Mouse (Mus musculus) midbrain, postnatal 0 days (tissue): ENCODE results near the gene E030018B13Rik. TPM values are rescaled to one million over a fixed set of nuclear protein-coding genes. Genes with fewer than 3 reads are reported as not detected.
A peak's percentile ranks its signal among the peaks of the same experiment; 100 is the strongest.

Source experiments
- ATAC-seq: fragments of 200-750 bp; cut with Nextera tagmentation; 2 replicates; pipeline ENCODE4 v1.8.0; 2017; ENCODE audit warnings: moderate number of reproducible peaks, mild to moderate bottlenecking, moderate TSS enrichment, moderate library complexity; ENCODE audit not compliant: low FRiP score
- DNase-seq: peaks from one replicate; pipeline ENCODE4 v3.0.0-alpha.2; 2015; ENCODE audit warnings: low spot score
- H3K27ac ChIP-seq: fragments of 300-500 bp; sonication (generic); 2 replicates; pipeline ENCODE4 v1.5.1; 2014; ENCODE audit warnings: low read depth, mild to moderate bottlenecking, low read length, mixed read lengths
- H3K27me3 ChIP-seq: fragments of 300-500 bp; sonication (generic); 2 replicates; pipeline ENCODE4 v1.6.1; 2014; ENCODE audit warnings: low read length, control low read depth, mixed read lengths; ENCODE audit not compliant: insufficient read depth
- H3K36me3 ChIP-seq: fragments of 300-500 bp; sonication (generic); 2 replicates; pipeline ENCODE4 v1.6.1; 2014; ENCODE audit warnings: low read length, control low read depth, mixed read lengths; ENCODE audit not compliant: insufficient read depth
- H3K4me1 ChIP-seq: fragments of 300-500 bp; sonication (generic); 2 replicates; pipeline ENCODE4 v1.6.1; 2014; ENCODE audit warnings: mild to moderate bottlenecking, control low read depth, antibody characterized with exemption, low read length, mixed read lengths; ENCODE audit not compliant: insufficient read depth
- H3K4me2 ChIP-seq: fragments of 300-500 bp; sonication (generic); 2 replicates; pipeline ENCODE4 v1.6.1; 2014; ENCODE audit warnings: low read depth, mild to moderate bottlenecking, low read length, mixed read lengths; ENCODE audit not compliant: poor library complexity, severe bottlenecking
- H3K4me3 ChIP-seq: fragments of 300-500 bp; sonication (generic); 2 replicates; pipeline ENCODE4 v1.5.1; 2014; ENCODE audit warnings: low read depth, mild to moderate bottlenecking, low read length, moderate library complexity
- H3K9ac ChIP-seq: fragments of 300-500 bp; sonication (generic); replicated peaks from 2 replicates; pipeline ENCODE4 v1.6.1; 2014; ENCODE audit warnings: mild to moderate bottlenecking, low read length, moderate library complexity, mixed read lengths; ENCODE audit not compliant: poor library complexity, severe bottlenecking
- H3K9me3 ChIP-seq: fragments of 300-500 bp; sonication (generic); 2 replicates; pipeline ENCODE4 v1.6.1; 2016; ENCODE audit warnings: low read length, control low read depth
- CTCF ChIP-seq: IDR thresholded peaks from 2 replicates; pipeline ENCODE4 v1.5.1; 2016; ENCODE audit warnings: antibody characterized with exemption, mild to moderate bottlenecking
- WGBS: fragments of 180-500 bp; shearing (Covaris S2); extraction: QIAGEN DNeasy Blood & Tissue Kit; methylation state at CpG from one replicate; pipeline ENCODE4 v1.1.7; 2014; 5-methylcytosine and 5-hydroxymethylcytosine counted together
- polyA plus RNA-seq: library from polyadenylated mRNA; unstranded; fragments of >200 nt; fragmentation: Nextera tagmentation; extraction: Ambion mirVana; gene quantifications from 2 replicates; pipeline ENCODE4 v1.2.1, GENCODE M21; 2015
- total RNA-seq: library from RNA; depleted of rRNA; stranded (reverse); fragments of >200 nt; gene quantifications from 2 replicates; pipeline ENCODE4 v1.2.3, GENCODE M21; 2014

The E030018B13Rik gene
- total and polyA plus RNA-seq, 2 experiments from 2014 or later: not detected

- Histone ChIP-seq H3K27ac (no peak overlapping the region), H3K4me2 (no peak overlapping the region), H3K4me3 (no peak overlapping the region), H3K9ac (no peak overlapping the region), H3K36me3 (no peaks in the 10 kb centered on the region), H3K4me1 (peaks cover 7% of the 10 kb centered on the region; the same call in 1 of the 2 replicates), H3K9me3 (no peaks in the 10 kb centered on the region), H3K27me3 (no peaks in the 10 kb centered on the region)
- ATAC-seq (no peak), DNase-seq (no peak)
- WGBS: 92% methylated on average over 3 of the region's 3 CpGs
- TF ChIP-seq CTCF: no peak
Measured at GRCm38 (mm10) chr7:63930132-63930531, 13.5 kb downstream of the E030018B13Rik start.

GRCm38 (mm10) chr7:63930766-63931165, 14.1 kb downstream of the E030018B13Rik start:
- no peak overlapping the region for H3K27ac ChIP-seq
- ATAC-seq (no peak), DNase-seq (no peak)
- H3K4me2 ChIP-seq: no peak overlapping the region
- no peak for TF ChIP-seq CTCF
- 88% methylated on average over 5 of the region's 5 CpGs for WGBS
- no peaks in the 10 kb centered on the region for H3K27me3 ChIP-seq
- H3K9me3 ChIP-seq: no peaks in the 10 kb centered on the region
- no peaks in the 10 kb centered on the region for H3K36me3 ChIP-seq
- peaks cover 11% of the 10 kb centered on the region; the same call in 1 of the 2 replicates for H3K4me1 ChIP-seq
- no peak overlapping the region for H3K4me3 ChIP-seq
- no peak overlapping the region for H3K9ac ChIP-seq

GRCm38 (mm10) chr7:63932461-63932860, 15.8 kb downstream of the E030018B13Rik start:
- Histone ChIP-seq H3K9me3 (no peaks in the 10 kb centered on the region), H3K4me2 (no peak overlapping the region), H3K9ac (no peak overlapping the region), H3K4me1 (peaks cover 11% of the 10 kb centered on the region; the same call in 1 of the 2 replicates), H3K4me3 (no peak overlapping the region), H3K36me3 (no peaks in the 10 kb centered on the region), H3K27me3 (no peaks in the 10 kb centered on the region), H3K27ac (no peak overlapping the region)
- ATAC-seq: no peak
- WGBS: 97% methylated on average over 3 of the region's 3 CpGs
- DNase-seq: no peak
- no peak for TF ChIP-seq CTCF

- ATAC-seq (no peak), DNase-seq (no peak)
- no peak overlapping the region for H3K4me3 ChIP-seq
- no peak for TF ChIP-seq CTCF
- H3K27me3 ChIP-seq: no peaks in the 10 kb centered on the region
- peaks cover 11% of the 10 kb centered on the region; the same call in 1 of the 2 replicates for H3K4me1 ChIP-seq
- H3K9me3 ChIP-seq: no peaks in the 10 kb centered on the region
- no peak overlapping the region for H3K9ac ChIP-seq
- no peak overlapping the region for H3K27ac ChIP-seq
- 74% methylated on average over 6 of the region's 6 CpGs for WGBS
- H3K4me2 ChIP-seq: no peak overlapping the region
- H3K36me3 ChIP-seq: no peaks in the 10 kb centered on the region
Measured at GRCm38 (mm10) chr7:63933905-63934304, 17.2 kb downstream of the E030018B13Rik start.

DNA sequence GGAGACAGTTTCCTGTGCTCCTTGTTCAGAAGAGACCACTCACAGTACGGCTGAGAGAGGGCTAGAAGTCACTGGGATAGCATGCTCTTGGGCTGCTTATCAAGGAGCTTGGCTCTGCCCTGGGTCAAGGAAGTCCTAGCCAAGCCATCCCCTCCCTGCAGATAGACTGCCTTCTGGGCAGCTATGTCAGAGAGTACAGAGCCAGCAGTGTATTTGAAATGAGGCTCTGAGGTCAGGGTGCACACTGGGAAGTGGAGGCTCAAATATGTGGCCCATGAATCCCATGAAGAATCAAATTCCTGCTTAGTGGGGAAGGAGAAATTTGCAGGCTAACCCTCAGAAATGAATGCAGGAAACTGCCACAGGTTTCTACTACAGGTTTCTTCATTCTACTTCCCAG, 17.9 kb downstream of the E030018B13Rik start:
- Histone ChIP-seq H3K9ac (no peak overlapping the region; the same call in 1 of the 2 replicates), H3K27me3 (no peaks in the 10 kb centered on the region), H3K36me3 (no peaks in the 10 kb centered on the region), H3K27ac (no peak overlapping the region), H3K4me3 (peak overlapping the region; percentile 98; the same call in 1 of the 2 replicates), H3K9me3 (no peaks in the 10 kb centered on the region), H3K4me2 (peak overlapping the region; percentile 95), H3K4me1 (peaks cover 11% of the 10 kb centered on the region; the same call in 1 of the 2 replicates)
- ATAC-seq (no peak), DNase-seq (no peak)
- no peak for TF ChIP-seq CTCF
- 50% methylated on average over 1 of the region's 1 CpGs for WGBS

DNA sequence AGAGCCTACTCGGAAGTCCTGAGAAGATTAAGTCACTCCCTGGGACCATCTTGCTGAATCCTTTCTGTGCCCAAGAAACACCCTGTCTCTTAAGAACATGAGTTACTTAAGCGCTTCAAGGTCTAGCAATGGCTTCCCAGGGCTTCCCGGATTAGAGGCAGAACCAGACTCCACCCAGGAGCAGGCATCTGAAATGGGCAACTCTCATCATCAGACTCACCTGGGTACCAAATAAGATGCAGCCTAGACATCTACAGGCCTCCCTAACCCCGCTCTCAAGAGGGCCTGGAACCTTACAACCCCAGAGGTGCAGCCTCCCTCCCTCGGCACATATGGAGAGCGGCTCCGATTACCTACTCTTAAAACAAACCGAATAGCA, 19.1 kb downstream of the E030018B13Rik start:
- H3K9ac ChIP-seq: peak overlapping the region; percentile 94
- peak overlapping the region; percentile 38; the same call in 1 of the 2 replicates for H3K27ac ChIP-seq
- peak overlapping the region; percentile 95 for H3K4me2 ChIP-seq
- WGBS: 14% methylated on average over 8 of the region's 8 CpGs
- no peak for ATAC-seq
- H3K27me3 ChIP-seq: no peaks in the 10 kb centered on the region
- no peak for DNase-seq
- H3K9me3 ChIP-seq: no peaks in the 10 kb centered on the region
- TF ChIP-seq CTCF: no peak
- peak overlapping the region; percentile 98 for H3K4me3 ChIP-seq
- H3K36me3 ChIP-seq: no peaks in the 10 kb centered on the region
- H3K4me1 ChIP-seq: peaks cover 11% of the 10 kb centered on the region; the same call in 1 of the 2 replicates
